Mouse (Mus musculus) heart, embryonic 12.5 days (tissue): ENCODE results near the gene Hc. TPM values are rescaled to one million over a fixed set of nuclear protein-coding genes. Genes with fewer than 3 reads are reported as not detected.

ENCODE experiments used
- ATAC-seq: fragments of 200-750 bp; cut with Nextera tagmentation; 2 replicates; pipeline ENCODE4 v1.8.0; 2017; ENCODE audit warnings: moderate TSS enrichment, moderate library complexity; ENCODE audit not compliant: insufficient number of reproducible peaks, low FRiP score
- H3K27ac ChIP-seq: fragments of 300-500 bp; sonication (generic); 2 replicates; pipeline ENCODE4 v1.5.1; 2016; ENCODE audit warnings: mild to moderate bottlenecking, moderate library complexity; ENCODE audit not compliant: poor library complexity, severe bottlenecking
- H3K27me3 ChIP-seq: fragments of 300-500 bp; sonication (generic); replicated peaks from 2 replicates; pipeline ENCODE4 v1.6.1; 2016; ENCODE audit warnings: mild to moderate bottlenecking, moderate library complexity
- H3K36me3 ChIP-seq: fragments of 300-500 bp; sonication (generic); 2 replicates; pipeline ENCODE4 v1.6.1; 2016; ENCODE audit warnings: mild to moderate bottlenecking, moderate library complexity
- H3K4me1 ChIP-seq: fragments of 300-500 bp; sonication (generic); replicated peaks from 2 replicates; pipeline ENCODE4 v1.6.1; 2016; ENCODE audit warnings: mild to moderate bottlenecking
- H3K4me2 ChIP-seq: fragments of 300-500 bp; sonication (generic); 2 replicates; pipeline ENCODE4 v1.6.1; 2016; ENCODE audit warnings: mild to moderate bottlenecking, moderate library complexity
- H3K4me3 ChIP-seq: fragments of 300-500 bp; sonication (generic); 2 replicates; pipeline ENCODE4 v1.5.1; 2016; ENCODE audit warnings: mild to moderate bottlenecking
- H3K9ac ChIP-seq: fragments of 300-500 bp; sonication (generic); 2 replicates; pipeline ENCODE4 v1.6.1; 2016; ENCODE audit warnings: mild to moderate bottlenecking, moderate library complexity
- H3K9me3 ChIP-seq: fragments of 300-500 bp; sonication (generic); replicated peaks from 2 replicates; pipeline ENCODE4 v1.6.1; 2016; ENCODE audit warnings: mild to moderate bottlenecking, moderate library complexity
- WGBS: fragments of 180-500 bp; shearing (Covaris S2); methylation state at CpG from one replicate; pipeline ENCODE4 v1.1.7; 2016; 5-methylcytosine and 5-hydroxymethylcytosine counted together
- polyA plus RNA-seq: library from polyadenylated mRNA; unstranded; fragments of >200 nt; fragmentation: Nextera tagmentation; extraction: Ambion mirVana; gene quantifications from 2 replicates; pipeline ENCODE4 v1.2.1, GENCODE M21; 2016

Hc gene
- polyA plus RNA-seq, 1 experiment from 2014 or later, result 0.17 TPM

- H3K9ac ChIP-seq, result no peak overlapping the region
Measured at GRCm38 (mm10) chr2:34976447-34976846, 84.8 kb downstream of the Hc start.

GRCm38 (mm10) chr2:34973087-34973486 lies 88.2 kb downstream of the Hc start:
- H3K4me3 ChIP-seq, result no peak overlapping the region
- peaks cover 10% of the 10 kb centered on the region for H3K4me1 ChIP-seq
- no peak for ATAC-seq
- H3K9ac ChIP-seq, result no peak overlapping the region
- no peak overlapping the region for H3K27ac ChIP-seq
- 76% methylated on average over 8 of the region's 8 CpGs for WGBS
- H3K27me3 ChIP-seq, result peaks cover 6% of the 10 kb centered on the region; the same call in 1 of the 2 replicates
- H3K36me3 ChIP-seq, result no peaks in the 10 kb centered on the region
- peaks cover 4% of the 10 kb centered on the region for H3K9me3 ChIP-seq
- no peak overlapping the region for H3K4me2 ChIP-seq

More at GRCm38 (mm10) chr2:34976447-34976846, 84.8 kb downstream of the Hc start:
- peaks cover 14% of the 10 kb centered on the region for H3K4me1 ChIP-seq
- no peak overlapping the region for H3K27ac ChIP-seq
- no peak for ATAC-seq
- 85% methylated on average over 6 of the region's 6 CpGs for WGBS
- no peaks in the 10 kb centered on the region for H3K36me3 ChIP-seq
- H3K9me3 ChIP-seq, result peaks cover 4% of the 10 kb centered on the region
- no peak overlapping the region for H3K4me2 ChIP-seq
- peaks cover 3% of the 10 kb centered on the region; the same call in 1 of the 2 replicates for H3K27me3 ChIP-seq
- H3K4me3 ChIP-seq, result no peak overlapping the region

GRCm38 (mm10) chr2:34971080-34971888 lies 90.0 kb downstream of the Hc start:
- Histone ChIP-seq H3K9ac (no peak overlapping the region), H3K4me1 (no peaks in the 10 kb centered on the region), H3K4me3 (no peak overlapping the region), H3K4me2 (no peak overlapping the region), H3K9me3 (peaks cover 4% of the 10 kb centered on the region), H3K36me3 (no peaks in the 10 kb centered on the region), H3K27me3 (peaks cover 6% of the 10 kb centered on the region), H3K27ac (no peak overlapping the region)
- ATAC-seq, result no peak
- WGBS, result 64% methylated on average over 11 of the region's 11 CpGs

- peaks cover 4% of the 10 kb centered on the region; the same call in 1 of the 2 replicates for H3K4me1 ChIP-seq
- no peaks in the 10 kb centered on the region for H3K36me3 ChIP-seq
- WGBS, result 30% methylated on average over 9 of the region's 9 CpGs
- H3K9ac ChIP-seq, result no peak overlapping the region
- H3K27me3 ChIP-seq, result peaks cover 6% of the 10 kb centered on the region
- ATAC-seq, result no peak
- H3K4me2 ChIP-seq, result no peak overlapping the region
- H3K9me3 ChIP-seq, result peaks cover 4% of the 10 kb centered on the region
- H3K27ac ChIP-seq, result no peak overlapping the region
- no peak overlapping the region for H3K4me3 ChIP-seq
Measured at GRCm38 (mm10) chr2:34970092-34970750, 91.0 kb downstream of the Hc start.

- Histone ChIP-seq H3K36me3 (no peaks in the 10 kb centered on the region), H3K27me3 (peaks cover 6% of the 10 kb centered on the region), H3K9me3 (no peaks in the 10 kb centered on the region), H3K27ac (no peak overlapping the region), H3K4me2 (no peak overlapping the region), H3K4me1 (peaks cover 6% of the 10 kb centered on the region; the same call in 1 of the 2 replicates), H3K4me3 (no peak overlapping the region), H3K9ac (no peak overlapping the region)
- WGBS, result 66% methylated on average over 7 of the region's 7 CpGs
- no peak for ATAC-seq
Measured at GRCm38 (mm10) chr2:34969166-34969565, 92.1 kb downstream of the Hc start.

- H3K27ac ChIP-seq, result no peak overlapping the region
- H3K4me1 ChIP-seq, result peaks cover 9% of the 10 kb centered on the region
- ATAC-seq, result no peak
- no peaks in the 10 kb centered on the region for H3K36me3 ChIP-seq
- peaks cover 3% of the 10 kb centered on the region; the same call in 1 of the 2 replicates for H3K27me3 ChIP-seq
- no peak overlapping the region for H3K9ac ChIP-seq
- 79% methylated on average over 8 of the region's 8 CpGs for WGBS
- no peak overlapping the region for H3K4me2 ChIP-seq
- no peaks in the 10 kb centered on the region for H3K9me3 ChIP-seq
- no peak overlapping the region for H3K4me3 ChIP-seq
Measured at GRCm38 (mm10) chr2:34966243-34966934, 94.8 kb downstream of the Hc start.

GRCm38 (mm10) chr2:34965806-34966205 lies 95.4 kb downstream of the Hc start:
- no peaks in the 10 kb centered on the region; the same call in 1 of the 2 replicates for H3K27me3 ChIP-seq
- no peak overlapping the region for H3K4me3 ChIP-seq
- peaks cover 14% of the 10 kb centered on the region for H3K4me1 ChIP-seq
- no peak overlapping the region for H3K27ac ChIP-seq
- WGBS, result 71% methylated on average over 8 of the region's 8 CpGs
- no peak for ATAC-seq
- H3K4me2 ChIP-seq, result no peak overlapping the region
- no peaks in the 10 kb centered on the region for H3K36me3 ChIP-seq
- H3K9ac ChIP-seq, result no peak overlapping the region
- H3K9me3 ChIP-seq, result no peaks in the 10 kb centered on the region

- no peak; the same call in 1 of the 2 replicates for ATAC-seq
- 34% methylated on average over 9 of the region's 9 CpGs for WGBS
- Histone ChIP-seq H3K4me1 (peaks cover 14% of the 10 kb centered on the region), H3K4me2 (0 out of 2 replicates have a peak overlapping the region, but pooled peaks have one; percentile 3), H3K27ac (no peak overlapping the region), H3K36me3 (no peaks in the 10 kb centered on the region), H3K4me3 (no peak overlapping the region), H3K9me3 (no peaks in the 10 kb centered on the region), H3K9ac (no peak overlapping the region), H3K27me3 (no peaks in the 10 kb centered on the region; the same call in 1 of the 2 replicates)
Measured at GRCm38 (mm10) chr2:34965293-34965692, 95.9 kb downstream of the Hc start.

- Histone ChIP-seq H3K4me2 (no peak overlapping the region), H3K27me3 (no peaks in the 10 kb centered on the region; the same call in 1 of the 2 replicates), H3K36me3 (no peaks in the 10 kb centered on the region), H3K27ac (no peak overlapping the region), H3K4me3 (no peak overlapping the region), H3K9ac (no peak overlapping the region), H3K4me1 (peaks cover 14% of the 10 kb centered on the region), H3K9me3 (peaks cover 2% of the 10 kb centered on the region; the same call in 1 of the 2 replicates)
- WGBS, result 75% methylated on average over 9 of the region's 9 CpGs
- ATAC-seq, result no peak
Measured at GRCm38 (mm10) chr2:34964651-34965050, 96.6 kb downstream of the Hc start.

GRCm38 (mm10) chr2:34964230-34964629 lies 97.0 kb downstream of the Hc start:
- Histone ChIP-seq H3K4me2 (no peak overlapping the region), H3K36me3 (no peaks in the 10 kb centered on the region), H3K27ac (no peak overlapping the region), H3K4me3 (no peak overlapping the region), H3K9ac (no peak overlapping the region), H3K4me1 (peaks cover 14% of the 10 kb centered on the region), H3K27me3 (no peaks in the 10 kb centered on the region; the same call in 1 of the 2 replicates), H3K9me3 (peaks cover 3% of the 10 kb centered on the region; the same call in 1 of the 2 replicates)
- ATAC-seq, result no peak
- 92% methylated on average over 6 of the region's 6 CpGs for WGBS
